20 mouse cellular contexts compared by ENCODE assay signal in genomic region chr7:40422125-40422524, GRCm38 (mm10).
DNase-seq lines count a peak whose midpoint lies in the region; ATAC-seq lines count a peak whose summit lies in the region.
"Had no signal": no experiment of that assay in that cellular context is flagged by ENCODE, and none has a peak within 500 bp of the region (broad histone marks: within the 10 kb centered on the region; RNA-seq: fewer than 3 reads in every experiment).

No protein-coding gene starts in this region.

- no peak overlapping the region for H3K4me2 ChIP-seq in hindbrain, embryonic 16.5 days (ENCODE audit: low read length)
- no peak overlapping the region for H3K4me2 ChIP-seq in hindbrain, embryonic 12.5 days (replicated peaks)
- H3K4me2 ChIP-seq: heart, embryonic 12.5 days; kidney, embryonic 15.5 days; limb, embryonic 13.5 days; liver, embryonic 15.5 days had no signal

- 65% methylated on average over 4 of the region's 4 CpGs for WGBS in hindbrain, embryonic 16.5 days
- 79% methylated on average over 4 of the region's 4 CpGs for WGBS in hindbrain, embryonic 12.5 days

- no peaks in the 10 kb centered on the region for H3K9me3 ChIP-seq in hindbrain, embryonic 16.5 days (ENCODE audit: control insufficient read depth, low read length)
- H3K9me3 ChIP-seq in hindbrain, embryonic 12.5 days (replicated peaks) = no peaks in the 10 kb centered on the region
- H3K9me3 ChIP-seq: heart, embryonic 12.5 days; kidney, embryonic 15.5 days; limb, embryonic 13.5 days; liver, embryonic 15.5 days had no signal

- no peaks in the 10 kb centered on the region for H3K36me3 ChIP-seq in hindbrain, embryonic 16.5 days (ENCODE audit: control insufficient read depth, insufficient read depth, low read length)
- no peaks in the 10 kb centered on the region for H3K36me3 ChIP-seq in hindbrain, embryonic 12.5 days
- H3K36me3 ChIP-seq: heart, embryonic 12.5 days; kidney, embryonic 15.5 days; limb, embryonic 13.5 days; liver, embryonic 15.5 days had no signal

- ATAC-seq in hindbrain, embryonic 16.5 days = peak; percentile 77
- ATAC-seq in hindbrain, embryonic 12.5 days (ENCODE audit: low FRiP score) = no peak
- ATAC-seq: activated CD4-positive, CD25-positive, alpha-beta regulatory T cell, adult 4 months; forebrain, embryonic 14.5 days; lung, postnatal 0 days; Patski had no signal

- no peak overlapping the region for H3K9ac ChIP-seq in hindbrain, embryonic 16.5 days (ENCODE audit: low read depth, low read length)
- no peak overlapping the region for H3K9ac ChIP-seq in hindbrain, embryonic 12.5 days
- H3K9ac ChIP-seq: heart, embryonic 12.5 days; kidney, embryonic 15.5 days; limb, embryonic 13.5 days; liver, embryonic 15.5 days had no signal

- intact Hi-C loops in heart, postnatal 10 days (cut with DNase I) = no loop called here

- no peaks in the 10 kb centered on the region for H3K27me3 ChIP-seq in hindbrain, embryonic 16.5 days (replicated peaks; ENCODE audit: control insufficient read depth, insufficient read depth, low read length)
- H3K27me3 ChIP-seq in hindbrain, embryonic 12.5 days = no peaks in the 10 kb centered on the region
- H3K27me3 ChIP-seq: heart, embryonic 12.5 days; kidney, embryonic 15.5 days; limb, embryonic 13.5 days; liver, embryonic 15.5 days; Patski had no signal

- no peak overlapping the region for H3K4me3 ChIP-seq in hindbrain, embryonic 16.5 days (ENCODE audit: low read length)
- no peak overlapping the region for H3K4me3 ChIP-seq in hindbrain, embryonic 12.5 days
- H3K4me3 ChIP-seq: erythroblast, embryonic 14.5 days; heart, embryonic 12.5 days; kidney, embryonic 15.5 days; limb, embryonic 13.5 days; liver, embryonic 15.5 days had no signal

- no peak overlapping the region for H3K27ac ChIP-seq in hindbrain, embryonic 16.5 days (ENCODE audit: low read depth, low read length)
- H3K27ac ChIP-seq in hindbrain, embryonic 12.5 days = no peak overlapping the region
- H3K27ac ChIP-seq: kidney, embryonic 15.5 days; limb, embryonic 13.5 days; liver, embryonic 15.5 days had no signal

- no peaks in the 10 kb centered on the region for H3K4me1 ChIP-seq in hindbrain, embryonic 16.5 days (ENCODE audit: control insufficient read depth, insufficient read depth, low read depth, low read length)
- H3K4me1 ChIP-seq in hindbrain, embryonic 12.5 days = no peaks in the 10 kb centered on the region
- H3K4me1 ChIP-seq: kidney, embryonic 15.5 days; limb, embryonic 13.5 days; liver, embryonic 15.5 days had no signal

- DNase-seq in right cerebral cortex, adult 2 months (ENCODE audit: low spot score in 2 of 2) = peak; percentile 13 to 32
- no peak for DNase-seq in right cerebral cortex, postnatal 4 days
- peak; percentile 7 to 36 for DNase-seq in cerebellum, postnatal 25 days
- no peak for DNase-seq in ovary, postnatal 36 days (ENCODE audit: low spot score)
- DNase-seq in heart, postnatal 10 days = no peak
- DNase-seq: adrenal gland, postnatal 14 days; B cell, adult 2 months; gastrocnemius, postnatal 25 days; heart, postnatal 36 days had no signal

Comparison
In these comparisons a context has a peak if more than half of its experiments do, and no peak if none do; other contexts are left out.
1. DNase-seq: peak in right cerebral cortex, adult 2 months (2 of 2) and cerebellum, postnatal 25 days (2 of 2); none in right cerebral cortex, postnatal 4 days (single experiment), ovary, postnatal 36 days (single experiment) and heart, postnatal 10 days (0 of 2).